Mouse (Mus musculus) forebrain, embryonic 15.5 days (tissue): ENCODE data around the gene Pi4k2a. TPM values are rescaled to one million over a fixed set of nuclear protein-coding genes. Genes with fewer than 3 reads are reported as not detected.

Source experiments
- ATAC-seq: fragments of 200-750 bp; cut with Nextera tagmentation; replicated peaks from 2 replicates; pipeline ENCODE4 v1.8.0; 2017; ENCODE audit warnings: mild to moderate bottlenecking, moderate TSS enrichment, moderate library complexity
- H3K27ac ChIP-seq: fragments of 300-500 bp; sonication (generic); replicated peaks from 2 replicates; pipeline ENCODE4 v1.5.1; 2015; ENCODE audit warnings: mild to moderate bottlenecking, inconsistent platforms
- H3K27me3 ChIP-seq: fragments of 300-500 bp; sonication (generic); 2 replicates; pipeline ENCODE4 v1.6.1; 2015; ENCODE audit warnings: inconsistent platforms
- H3K36me3 ChIP-seq: fragments of 300-500 bp; sonication (generic); 2 replicates; pipeline ENCODE4 v1.6.1; 2015; ENCODE audit warnings: mild to moderate bottlenecking, inconsistent platforms
- H3K4me1 ChIP-seq: fragments of 300-500 bp; sonication (generic); 2 replicates; pipeline ENCODE4 v1.6.1; 2015; ENCODE audit warnings: inconsistent platforms
- H3K4me2 ChIP-seq: fragments of 300-500 bp; sonication (generic); replicated peaks from 2 replicates; pipeline ENCODE4 v1.6.1; 2015; ENCODE audit warnings: mild to moderate bottlenecking, inconsistent platforms
- H3K4me3 ChIP-seq: fragments of 300-500 bp; sonication (generic); 2 replicates; pipeline ENCODE4 v1.5.1; 2015; ENCODE audit warnings: mild to moderate bottlenecking, inconsistent platforms
- H3K9ac ChIP-seq: fragments of 300-500 bp; sonication (generic); replicated peaks from 2 replicates; pipeline ENCODE4 v1.6.1; 2015; ENCODE audit warnings: mild to moderate bottlenecking, inconsistent platforms
- H3K9me3 ChIP-seq: fragments of 300-500 bp; sonication (generic); 2 replicates; pipeline ENCODE4 v1.6.1; 2016; ENCODE audit warnings: inconsistent platforms
- WGBS: fragments of 180-500 bp; shearing (Covaris S2); methylation state at CpG from one replicate; pipeline ENCODE4 v1.1.7; 2015; ENCODE audit warnings: mixed read lengths; 5-methylcytosine and 5-hydroxymethylcytosine counted together
- polyA plus RNA-seq: library from polyadenylated mRNA; unstranded; fragments of >200 nt; fragmentation: Nextera tagmentation; extraction: Ambion mirVana; gene quantifications from 2 replicates; pipeline ENCODE4 v1.2.1, GENCODE M21; 2015

Gene Pi4k2a
- polyA plus RNA-seq, 1 experiment from 2014 or later, result 33.6 TPM

- Histone ChIP-seq H3K27ac (peak overlapping the region; percentile 75), H3K9me3 (no peaks in the 10 kb centered on the region), H3K27me3 (no peaks in the 10 kb centered on the region), H3K9ac (peak overlapping the region; percentile 85), H3K36me3 (no peaks in the 10 kb centered on the region), H3K4me2 (peak overlapping the region; percentile 94), H3K4me3 (peak overlapping the region; percentile 92), H3K4me1 (peaks cover 20% of the 10 kb centered on the region)
- ATAC-seq, result peak; percentile 1; the same call in 1 of the 2 replicates
- 5% methylated on average over 10 of the region's 10 CpGs for WGBS
Measured at GRCm38 (mm10) chr19:42085690-42086089, 4.6 kb upstream of the Pi4k2a start.

- H3K4me3 ChIP-seq, result peak within 1 kb of the TSS; percentile 92
- H3K9me3 ChIP-seq, result no peaks in the 10 kb centered on the region
- H3K4me1 ChIP-seq, result peaks cover 24% of the 10 kb centered on the region
- peak within 1 kb of the TSS; percentile 94 for H3K4me2 ChIP-seq
- no peaks in the 10 kb centered on the region for H3K27me3 ChIP-seq
- ATAC-seq, result peak; percentile 85
- no peaks in the 10 kb centered on the region for H3K36me3 ChIP-seq
- peak within 1 kb of the TSS; percentile 85 for H3K9ac ChIP-seq
- WGBS, result 0% methylated on average over 21 of the region's 21 CpGs
- peak within 1 kb of the TSS; percentile 75 for H3K27ac ChIP-seq
Measured at GRCm38 (mm10) chr19:42086166-42086565, 4.1 kb upstream of the Pi4k2a start, which contains the start of gene Morn4. Gene Morn4 (minus strand): TSS chr19:42086357.

- H3K9me3 ChIP-seq, result no peaks in the 10 kb centered on the region
- H3K9ac ChIP-seq, result 0 out of 2 replicates have a peak overlapping the region, but pooled peaks have one; percentile 21
- WGBS, result 19% methylated on average over 14 of the region's 14 CpGs
- H3K4me2 ChIP-seq, result peak overlapping the region; percentile 63
- H3K4me3 ChIP-seq, result peak overlapping the region; percentile 83
- peak overlapping the region; percentile 73 for H3K27ac ChIP-seq
- H3K4me1 ChIP-seq, result peaks cover 40% of the 10 kb centered on the region
- H3K27me3 ChIP-seq, result no peaks in the 10 kb centered on the region
- no peak for ATAC-seq
- 0 out of 2 replicates have a peak, but pooled peaks cover 6% of the 10 kb centered on the region for H3K36me3 ChIP-seq
Measured at GRCm38 (mm10) chr19:42089103-42089747, 1.0 kb upstream of the Pi4k2a start.

- peak overlapping the region; percentile 81 for H3K9ac ChIP-seq
- 0 out of 2 replicates have a peak, but pooled peaks cover 6% of the 10 kb centered on the region for H3K36me3 ChIP-seq
- under 1% methylated on average over 52 of the region's 52 CpGs for WGBS
- peaks cover 39% of the 10 kb centered on the region for H3K4me1 ChIP-seq
- H3K27ac ChIP-seq, result peak overlapping the region; percentile 87
- no peaks in the 10 kb centered on the region for H3K27me3 ChIP-seq
- peak overlapping the region; percentile 64 for H3K4me2 ChIP-seq
- H3K4me3 ChIP-seq, result peak overlapping the region; percentile 83
- H3K9me3 ChIP-seq, result no peaks in the 10 kb centered on the region
- ATAC-seq, result peak; percentile 70
Measured at GRCm38 (mm10) chr19:42090637-42091141, 419 bp downstream of the Pi4k2a start.

- ATAC-seq, result no peak
- Histone ChIP-seq H3K36me3 (peaks cover 18% of the 10 kb centered on the region), H3K27ac (no peak overlapping the region), H3K4me1 (0 out of 2 replicates have a peak, but pooled peaks cover 2% of the 10 kb centered on the region), H3K4me3 (no peak overlapping the region), H3K4me2 (no peak overlapping the region), H3K9ac (no peak overlapping the region), H3K9me3 (no peaks in the 10 kb centered on the region), H3K27me3 (no peaks in the 10 kb centered on the region)
- 97% methylated on average over 3 of the region's 3 CpGs for WGBS
Measured at GRCm38 (mm10) chr19:42099406-42099805, 9.1 kb downstream of the Pi4k2a start.

DNA sequence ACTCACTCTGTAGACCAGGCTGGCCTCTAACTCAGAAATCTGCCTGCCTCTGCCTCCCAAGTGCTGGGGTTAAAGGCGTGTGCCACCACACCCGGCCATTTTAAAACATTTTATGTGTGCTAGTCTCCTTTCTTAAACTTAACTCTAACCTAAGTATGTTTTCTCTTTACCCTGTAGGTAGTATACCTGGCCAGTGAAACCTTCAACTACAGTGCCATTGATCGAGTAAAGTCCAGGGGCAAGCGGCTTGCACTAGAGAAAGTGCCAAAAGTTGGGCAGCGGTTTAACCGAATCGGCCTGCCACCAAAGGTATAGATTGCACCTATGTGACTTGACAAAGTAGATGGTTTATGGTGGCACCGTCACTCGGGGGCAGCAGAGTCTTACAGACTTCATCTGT is 14.4 kb downstream of the Pi4k2a start:
- no peak overlapping the region for H3K4me2 ChIP-seq
- no peaks in the 10 kb centered on the region for H3K9me3 ChIP-seq
- no peaks in the 10 kb centered on the region for H3K27me3 ChIP-seq
- H3K36me3 ChIP-seq, result peaks cover 32% of the 10 kb centered on the region
- H3K9ac ChIP-seq, result no peak overlapping the region
- no peak for ATAC-seq
- H3K27ac ChIP-seq, result no peak overlapping the region
- no peak overlapping the region for H3K4me3 ChIP-seq
- H3K4me1 ChIP-seq, result no peaks in the 10 kb centered on the region
- 95% methylated on average over 9 of the region's 9 CpGs for WGBS

DNA sequence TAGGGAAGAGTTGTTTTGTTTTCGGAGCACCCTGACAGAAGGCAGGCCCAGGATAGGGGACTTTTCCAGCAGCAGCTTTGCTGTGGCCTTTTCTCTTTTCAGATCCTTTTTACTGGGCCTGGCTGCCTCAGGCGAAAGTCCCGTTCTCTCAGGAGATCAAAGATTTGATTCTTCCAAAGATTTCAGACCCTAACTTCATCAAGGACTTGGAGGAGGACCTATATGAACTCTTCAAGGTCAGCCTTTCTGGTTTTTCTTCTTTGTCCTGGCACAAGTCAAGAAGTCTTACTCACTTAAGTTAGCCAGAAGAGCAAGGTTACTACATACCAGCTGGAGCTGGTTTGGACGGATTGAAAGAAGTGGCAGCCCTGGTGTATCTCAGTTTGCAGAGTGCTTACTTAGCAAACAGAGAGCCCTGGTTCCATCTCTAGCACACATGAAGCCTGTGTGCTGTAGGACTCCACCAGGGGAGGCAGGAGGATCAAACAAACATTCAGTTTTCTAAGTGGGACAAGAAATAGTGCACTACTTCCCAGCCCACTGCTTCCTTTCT is 25.6 kb downstream of the Pi4k2a start:
- Histone ChIP-seq H3K4me2 (no peak overlapping the region), H3K9ac (no peak overlapping the region), H3K9me3 (no peaks in the 10 kb centered on the region), H3K27ac (no peak overlapping the region), H3K27me3 (no peaks in the 10 kb centered on the region), H3K36me3 (peaks cover 59% of the 10 kb centered on the region), H3K4me3 (no peak overlapping the region), H3K4me1 (no peaks in the 10 kb centered on the region)
- ATAC-seq, result no peak
- WGBS, result 95% methylated on average over 4 of the region's 4 CpGs

DNA sequence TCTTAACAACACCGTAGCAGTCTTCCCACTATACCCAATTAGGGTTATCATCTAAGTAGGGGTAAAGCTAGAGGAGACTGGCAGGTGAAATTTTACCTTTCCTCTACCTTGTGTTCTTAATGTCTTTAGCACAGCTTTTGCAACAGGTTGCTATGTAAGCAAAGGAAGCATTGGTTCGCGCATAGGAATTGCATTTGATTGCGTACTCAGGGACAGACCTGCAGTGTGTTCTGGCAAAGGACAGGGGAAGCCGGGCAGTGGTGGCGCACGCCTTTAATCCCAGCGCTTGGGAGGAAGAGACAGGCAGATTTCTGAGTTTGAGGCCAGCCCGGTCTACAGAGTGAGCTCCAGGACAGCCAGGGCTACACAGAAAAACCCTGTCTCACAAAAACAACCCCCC is 27.9 kb downstream of the Pi4k2a start:
- no peak for ATAC-seq
- no peaks in the 10 kb centered on the region for H3K9me3 ChIP-seq
- no peak overlapping the region for H3K4me2 ChIP-seq
- no peaks in the 10 kb centered on the region for H3K27me3 ChIP-seq
- H3K27ac ChIP-seq, result no peak overlapping the region
- H3K4me1 ChIP-seq, result no peaks in the 10 kb centered on the region
- no peak overlapping the region for H3K4me3 ChIP-seq
- H3K36me3 ChIP-seq, result peaks cover 72% of the 10 kb centered on the region
- no peak overlapping the region for H3K9ac ChIP-seq
- 97% methylated on average over 9 of the region's 9 CpGs for WGBS

GRCm38 (mm10) chr19:42118596-42118995 is 28.3 kb downstream of the Pi4k2a start:
- Histone ChIP-seq H3K27ac (no peak overlapping the region), H3K4me3 (no peak overlapping the region), H3K9ac (no peak overlapping the region), H3K4me1 (no peaks in the 10 kb centered on the region), H3K4me2 (no peak overlapping the region), H3K9me3 (no peaks in the 10 kb centered on the region), H3K36me3 (peaks cover 75% of the 10 kb centered on the region), H3K27me3 (no peaks in the 10 kb centered on the region)
- no peak for ATAC-seq
- WGBS, result 92% methylated on average over 5 of the region's 5 CpGs

GRCm38 (mm10) chr19:42120451-42120850 is 30.2 kb downstream of the Pi4k2a start:
- peaks cover 59% of the 10 kb centered on the region for H3K36me3 ChIP-seq
- H3K27me3 ChIP-seq, result no peaks in the 10 kb centered on the region

DNA sequence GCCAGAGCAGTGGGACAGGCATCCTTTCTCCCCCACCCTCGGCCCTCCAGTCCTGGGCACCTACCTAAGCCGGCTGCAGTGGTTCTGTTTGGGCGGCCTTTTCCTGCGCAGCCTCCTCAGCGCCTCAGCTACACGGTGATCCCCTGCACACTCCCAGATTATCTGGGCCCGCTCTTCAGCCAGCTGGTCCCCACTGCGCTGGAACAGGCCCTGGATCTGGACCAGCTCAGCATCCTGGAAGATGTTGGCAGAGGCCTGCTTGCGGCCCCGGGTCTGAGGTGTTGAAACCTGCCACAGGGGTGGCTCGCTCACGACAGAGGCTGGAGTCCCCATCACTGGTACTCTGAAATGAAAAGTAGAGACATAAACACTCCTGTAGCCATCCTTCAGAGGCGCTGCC is 34.4 kb downstream of the Pi4k2a start:
- Histone ChIP-seq H3K4me1 (peaks cover 14% of the 10 kb centered on the region), H3K27me3 (no peaks in the 10 kb centered on the region), H3K36me3 (peaks cover 29% of the 10 kb centered on the region), H3K9ac (no peak overlapping the region), H3K9me3 (no peaks in the 10 kb centered on the region), H3K4me3 (no peak overlapping the region), H3K27ac (peak overlapping the region; percentile 15; the same call in 1 of the 2 replicates), H3K4me2 (no peak overlapping the region)
- 80% methylated on average over 13 of the region's 13 CpGs for WGBS
- ATAC-seq, result no peak

More at GRCm38 (mm10) chr19:42120451-42120850, 30.2 kb downstream of the Pi4k2a start:
- ATAC-seq, result no peak
- WGBS, result 93% methylated on average over 8 of the region's 8 CpGs
- no peak overlapping the region for H3K9ac ChIP-seq
- H3K27ac ChIP-seq, result no peak overlapping the region
- H3K4me1 ChIP-seq, result peaks cover 2% of the 10 kb centered on the region; the same call in 1 of the 2 replicates
- H3K4me2 ChIP-seq, result no peak overlapping the region
- no peak overlapping the region for H3K4me3 ChIP-seq
- H3K9me3 ChIP-seq, result no peaks in the 10 kb centered on the region

GRCm38 (mm10) chr19:42125501-42126218 is 35.4 kb downstream of the Pi4k2a start:
- H3K36me3 ChIP-seq, result peaks cover 20% of the 10 kb centered on the region
- no peak overlapping the region for H3K4me2 ChIP-seq
- no peak overlapping the region for H3K4me3 ChIP-seq
- H3K9ac ChIP-seq, result no peak overlapping the region
- H3K27ac ChIP-seq, result no peak overlapping the region
- H3K27me3 ChIP-seq, result no peaks in the 10 kb centered on the region
- peaks cover 17% of the 10 kb centered on the region for H3K4me1 ChIP-seq
- ATAC-seq, result no peak
- H3K9me3 ChIP-seq, result no peaks in the 10 kb centered on the region
- WGBS, result 68% methylated on average over 11 of the region's 11 CpGs
